Mouse (Mus musculus) bone marrow macrophage, adult 2 months (primary cell): ENCODE data around the gene Pcdh17.

Experiments used
- CTCF ChIP-seq: IDR thresholded peaks from 2 replicates; pipeline ENCODE4 v1.5.1; 2012; ENCODE audit warnings: low read depth, mild to moderate bottlenecking, low read length, moderate library complexity
- POLR2A ChIP-seq: IDR thresholded peaks from 2 replicates; pipeline ENCODE4 v1.6.1; 2012; ENCODE audit warnings: mild to moderate bottlenecking, low read depth, low read length, borderline replicate concordance

GRCm38 (mm10) chr14:84424736-84425135, 18.6 kb upstream of the Pcdh17 start:
- TF ChIP-seq POLR2A: no peak
- TF ChIP-seq CTCF: no peak
